Mouse (Mus musculus) right cerebral cortex, postnatal 36 days (tissue): ENCODE measurements around the gene Cybc1.

ENCODE experiments used
- DNase-seq, 2 experiments: peaks; one replicate each; pipeline ENCODE4 v3.0.0; 2022; ENCODE audit warnings: low spot score in 2 of 2, mixed read lengths in 1 of 2

Gene Cybc1

GRCm38 (mm10) chr11:121229018-121229439, at the start of gene Cybc1:
Cybc1 (minus strand) TSS chr11:121229322.
- peak; percentile 36 to 55 for DNase-seq

- no peak for DNase-seq
These were observed 48.9 kb upstream of the Cybc1 start for GRCm38 (mm10) chr11:121278011-121278410.

- no peak for DNase-seq
These were observed 48.4 kb upstream of the Cybc1 start for GRCm38 (mm10) chr11:121277516-121277915.

GRCm38 (mm10) chr11:121261074-121261473, 32.0 kb upstream of the Cybc1 start:
- no peak for DNase-seq

- DNase-seq: peak in 1 of 2 experiments; percentile 21
These were observed 31.2 kb upstream of the Cybc1 start for GRCm38 (mm10) chr11:121260211-121260906.

- peak; percentile 82 to 88 for DNase-seq
These were observed 30.3 kb upstream of the Cybc1 start, which contains the start of gene Foxk2 for GRCm38 (mm10) chr11:121259160-121260100. Foxk2 (plus strand) TSS chr11:121259990.

GRCm38 (mm10) chr11:121250196-121250595, 21.1 kb upstream of the Cybc1 start:
- DNase-seq: no peak

- DNase-seq: no peak
These were observed 10.5 kb upstream of the Cybc1 start for GRCm38 (mm10) chr11:121239669-121240068.

- DNase-seq: no peak
These were observed 8.4 kb upstream of the Cybc1 start for GRCm38 (mm10) chr11:121237345-121238128.

GRCm38 (mm10) chr11:121236564-121237344, 7.6 kb upstream of the Cybc1 start, which contains the start of gene Narf:
Narf (plus strand) TSS chr11:121237253.
- peak; percentile 99 to 100 for DNase-seq

GRCm38 (mm10) chr11:121235475-121236238, 6.5 kb upstream of the Cybc1 start:
- no peak for DNase-seq

GRCm38 (mm10) chr11:121232706-121233105, 3.6 kb upstream of the Cybc1 start:
- DNase-seq: no peak

GRCm38 (mm10) chr11:121231628-121232291, 2.6 kb upstream of the Cybc1 start:
- DNase-seq: no peak

- no peak for DNase-seq
These were observed 2.1 kb upstream of the Cybc1 start for GRCm38 (mm10) chr11:121231191-121231590.

GRCm38 (mm10) chr11:121228129-121229017, 749 bp downstream of the Cybc1 start:
- DNase-seq: no peak

GRCm38 (mm10) chr11:121221321-121222010, 7.7 kb downstream of the Cybc1 start:
- DNase-seq: no peak

- DNase-seq: no peak
These were observed 8.4 kb downstream of the Cybc1 start for GRCm38 (mm10) chr11:121220771-121221170.

GRCm38 (mm10) chr11:121219776-121220175, 9.3 kb downstream of the Cybc1 start:
- no peak for DNase-seq
